Mouse (Mus musculus): ENCODE data around the gene Syt16. TPM values are rescaled to one million over a fixed set of nuclear protein-coding genes. Genes with fewer than 3 reads are reported as not detected.

The Syt16 gene
- polyA plus RNA-seq, 1 experiment from 2014 or later: 1.1 TPM

DNA sequence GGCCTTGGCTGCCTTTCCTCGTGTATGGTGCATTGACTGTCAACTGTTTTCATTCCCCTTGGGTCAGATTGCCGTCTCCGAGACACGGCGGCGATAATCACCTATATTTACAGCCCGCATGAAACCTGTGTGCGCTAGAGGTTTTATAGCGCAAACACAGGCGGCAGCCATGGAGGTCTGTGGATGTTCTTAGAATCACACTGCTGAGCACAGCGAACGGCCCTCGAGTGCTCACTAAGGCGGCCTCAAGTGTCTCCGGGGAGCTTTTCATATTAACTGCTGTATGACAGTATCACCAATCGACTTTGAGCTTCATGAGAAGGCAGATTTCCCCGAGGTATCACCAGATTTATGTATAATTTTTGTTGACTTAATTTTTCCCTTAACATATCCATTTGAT is 275.1 kb downstream of the Syt16 start:
- Histone ChIP-seq H3K9me3 (ENCODE audit: control insufficient read depth, low read length) (no peaks in the 10 kb centered on the region), H3K27ac (ENCODE audit: low read length) (no peak overlapping the region), H3K4me3 (ENCODE audit: low read length) (no peak overlapping the region), H3K4me1 (ENCODE audit: control insufficient read depth, insufficient read depth, low read length) (no peaks in the 10 kb centered on the region), H3K9ac (ENCODE audit: low read depth, low read length) (no peak overlapping the region), H3K4me2 (ENCODE audit: low read depth, low read length) (no peak overlapping the region), H3K27me3 (replicated peaks; ENCODE audit: control insufficient read depth, insufficient read depth, low read length) (no peaks in the 10 kb centered on the region), H3K36me3 (ENCODE audit: control insufficient read depth, insufficient read depth, low read length) (no peaks in the 10 kb centered on the region)
- 90% methylated on average over 17 of the region's 17 CpGs for WGBS
- no peak for ATAC-seq

DNA sequence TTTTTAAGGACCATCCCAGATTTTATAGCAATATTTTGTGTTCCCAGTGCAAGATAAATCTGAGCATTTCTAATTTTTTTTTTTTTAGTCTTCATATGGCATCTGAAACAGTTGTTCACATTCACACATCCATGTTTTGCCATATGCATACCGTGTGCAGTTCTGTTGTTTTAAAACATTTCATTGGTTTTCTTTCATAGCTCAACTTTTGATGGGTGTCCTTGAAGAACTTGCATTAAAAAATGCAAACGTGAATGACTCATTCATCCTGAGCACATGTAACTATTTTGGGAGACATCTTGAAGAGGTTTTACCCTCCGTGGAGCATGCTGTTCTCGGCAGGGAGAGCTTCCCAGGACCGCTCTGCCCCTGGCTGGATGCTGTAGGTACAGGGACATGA is 279.8 kb downstream of the Syt16 start:
- Histone ChIP-seq H3K27me3 (replicated peaks; ENCODE audit: control insufficient read depth, insufficient read depth, low read length) (no peaks in the 10 kb centered on the region), H3K9me3 (ENCODE audit: control insufficient read depth, low read length) (no peaks in the 10 kb centered on the region), H3K27ac (ENCODE audit: low read length) (no peak overlapping the region), H3K9ac (ENCODE audit: low read depth, low read length) (no peak overlapping the region), H3K4me1 (ENCODE audit: control insufficient read depth, insufficient read depth, low read length) (no peaks in the 10 kb centered on the region), H3K4me2 (ENCODE audit: low read depth, low read length) (no peak overlapping the region), H3K4me3 (ENCODE audit: low read length) (no peak overlapping the region), H3K36me3 (ENCODE audit: control insufficient read depth, insufficient read depth, low read length) (no peaks in the 10 kb centered on the region)
- 80% methylated on average over 5 of the region's 5 CpGs for WGBS
- ATAC-seq: no peak

DNA sequence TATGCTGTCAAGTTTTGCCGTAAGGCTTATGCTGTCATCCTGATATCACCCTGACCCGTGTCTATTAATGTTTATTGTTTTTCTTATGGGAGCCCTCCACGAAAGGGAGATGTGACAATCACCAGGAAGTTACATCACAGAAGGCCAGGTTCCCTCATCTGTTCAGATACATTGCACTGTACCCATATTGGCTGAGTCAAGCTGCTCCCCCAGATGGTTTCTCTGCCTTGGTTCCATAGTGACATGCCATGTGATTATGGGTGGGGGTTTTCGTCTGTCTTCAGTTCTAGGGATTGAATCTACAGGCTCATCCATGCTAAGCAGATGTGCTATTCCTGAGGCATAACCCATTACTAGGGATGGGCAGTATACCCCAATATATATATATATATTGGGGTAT is 283.9 kb downstream of the Syt16 start:
- H3K4me3 ChIP-seq (ENCODE audit: low read length): no peak overlapping the region
- no peak overlapping the region for H3K9ac ChIP-seq (ENCODE audit: low read depth, low read length)
- peaks cover 4% of the 10 kb centered on the region for H3K4me1 ChIP-seq (ENCODE audit: control insufficient read depth, insufficient read depth, low read length)
- no peak overlapping the region for H3K27ac ChIP-seq (ENCODE audit: low read length)
- no peak for ATAC-seq
- peaks cover 22% of the 10 kb centered on the region for H3K27me3 ChIP-seq (replicated peaks; ENCODE audit: control insufficient read depth, insufficient read depth, low read length)
- no peak overlapping the region for H3K4me2 ChIP-seq (ENCODE audit: low read depth, low read length)
- WGBS: 84% methylated on average over 4 of the region's 4 CpGs
- no peaks in the 10 kb centered on the region for H3K9me3 ChIP-seq (ENCODE audit: control insufficient read depth, low read length)
- no peaks in the 10 kb centered on the region for H3K36me3 ChIP-seq (ENCODE audit: control insufficient read depth, insufficient read depth, low read length)

DNA sequence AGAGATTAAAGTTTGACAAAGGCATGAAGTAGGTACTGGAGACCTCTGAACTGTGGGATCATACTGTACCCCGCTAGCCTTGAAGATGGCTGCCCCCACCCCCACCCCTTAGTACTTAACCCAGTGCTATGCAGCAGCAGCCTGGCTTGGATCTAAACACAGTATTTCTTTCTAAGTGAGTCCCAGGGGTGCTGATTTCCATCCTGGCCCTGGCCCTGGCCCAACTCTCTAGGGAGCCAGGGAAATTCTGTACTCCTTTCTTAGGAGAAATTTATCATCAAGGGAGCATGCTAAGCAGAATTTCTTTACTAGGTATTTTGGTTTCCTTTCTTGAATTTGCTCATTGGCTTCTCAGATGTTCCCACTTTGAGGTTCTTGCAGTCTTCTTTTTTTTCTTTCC is 285.4 kb downstream of the Syt16 start:
- Histone ChIP-seq H3K4me2 (ENCODE audit: low read depth, low read length) (no peak overlapping the region), H3K9ac (ENCODE audit: low read depth, low read length) (no peak overlapping the region), H3K27ac (ENCODE audit: low read length) (no peak overlapping the region), H3K9me3 (ENCODE audit: control insufficient read depth, low read length) (no peaks in the 10 kb centered on the region), H3K36me3 (ENCODE audit: control insufficient read depth, insufficient read depth, low read length) (no peaks in the 10 kb centered on the region), H3K4me1 (ENCODE audit: control insufficient read depth, insufficient read depth, low read length) (peaks cover 4% of the 10 kb centered on the region), H3K4me3 (ENCODE audit: low read length) (no peak overlapping the region), H3K27me3 (replicated peaks; ENCODE audit: control insufficient read depth, insufficient read depth, low read length) (peaks cover 26% of the 10 kb centered on the region)
- 65% methylated on average over 1 of the region's 1 CpGs for whole genome bisulfite sequencing
- no peak for ATAC-seq

DNA sequence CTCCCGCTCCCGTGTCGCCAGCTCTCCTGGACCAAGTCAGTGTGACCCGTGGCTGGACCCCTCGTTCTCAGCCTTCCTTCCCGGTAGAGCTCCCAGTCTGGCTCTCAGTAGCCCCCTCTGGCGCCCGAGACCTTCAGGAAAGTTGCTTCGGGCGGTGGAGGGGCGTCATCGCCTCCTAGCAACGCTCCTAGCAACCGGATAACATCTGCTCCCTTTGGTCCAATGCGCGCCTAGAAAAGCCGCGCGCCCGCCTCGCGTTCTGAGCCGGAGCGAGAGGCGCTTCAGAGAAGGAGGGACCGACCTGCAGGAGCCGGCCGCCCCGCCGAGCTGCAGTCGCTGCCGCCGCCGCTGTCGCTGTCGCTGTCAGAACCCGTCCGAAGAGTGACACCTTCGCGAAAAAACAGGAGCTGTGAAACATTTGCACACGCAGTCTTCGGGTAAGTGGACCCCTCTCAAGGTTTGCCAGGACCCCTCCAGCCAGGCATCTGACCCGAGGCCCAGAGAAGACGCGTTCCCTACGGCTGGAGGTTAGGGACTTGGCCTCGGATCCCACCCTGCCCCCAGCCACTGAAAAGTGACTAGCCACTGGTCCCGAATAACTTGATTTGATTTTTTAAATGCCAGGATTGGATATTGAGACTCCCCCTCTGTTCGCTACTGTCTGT is 286.7 kb downstream of the Syt16 start:
- Histone ChIP-seq H3K36me3 (ENCODE audit: control insufficient read depth, insufficient read depth, low read length) (no peaks in the 10 kb centered on the region), H3K9ac (ENCODE audit: low read depth, low read length) (no peak overlapping the region), H3K4me1 (ENCODE audit: control insufficient read depth, insufficient read depth, low read length) (peaks cover 4% of the 10 kb centered on the region), H3K27ac (ENCODE audit: low read length) (no peak overlapping the region), H3K27me3 (replicated peaks; ENCODE audit: control insufficient read depth, insufficient read depth, low read length) (peaks cover 26% of the 10 kb centered on the region), H3K9me3 (ENCODE audit: control insufficient read depth, low read length) (no peaks in the 10 kb centered on the region), H3K4me2 (ENCODE audit: low read depth, low read length) (peak overlapping the region; percentile 68), H3K4me3 (ENCODE audit: low read length) (peak overlapping the region; percentile 42)
- WGBS: 1% methylated on average over 49 of the region's 49 CpGs
- peak; percentile 94 for ATAC-seq

DNA sequence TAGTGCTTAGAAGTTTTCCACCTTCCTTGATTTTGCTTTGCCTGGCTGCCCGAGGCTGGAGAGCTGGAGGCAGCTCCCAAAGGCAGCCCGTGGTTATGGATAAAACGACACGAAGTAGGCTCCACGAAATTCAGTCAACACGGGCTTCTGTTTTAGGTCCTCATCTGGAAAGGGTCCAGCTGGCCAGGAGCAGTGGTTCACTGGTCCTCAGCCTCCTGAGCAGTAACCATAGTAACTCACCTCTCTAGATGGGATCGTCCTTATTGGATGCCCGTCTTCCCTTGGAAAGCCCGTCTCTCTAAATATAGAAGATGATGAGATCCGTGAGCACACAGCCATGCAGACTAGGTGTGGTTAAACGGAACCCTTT is 287.2 kb downstream of the Syt16 start:
- no peak for ATAC-seq
- Histone ChIP-seq H3K27ac (ENCODE audit: low read length) (no peak overlapping the region), H3K4me3 (ENCODE audit: low read length) (peak overlapping the region; percentile 42; the same call in 1 of the 2 replicates), H3K9me3 (ENCODE audit: control insufficient read depth, low read length) (no peaks in the 10 kb centered on the region), H3K27me3 (replicated peaks; ENCODE audit: control insufficient read depth, insufficient read depth, low read length) (peaks cover 26% of the 10 kb centered on the region), H3K4me2 (ENCODE audit: low read depth, low read length) (peak overlapping the region; percentile 68), H3K4me1 (ENCODE audit: control insufficient read depth, insufficient read depth, low read length) (peaks cover 4% of the 10 kb centered on the region), H3K36me3 (ENCODE audit: control insufficient read depth, insufficient read depth, low read length) (no peaks in the 10 kb centered on the region), H3K9ac (ENCODE audit: low read depth, low read length) (no peak overlapping the region)
- 7% methylated on average over 11 of the region's 11 CpGs for WGBS

DNA sequence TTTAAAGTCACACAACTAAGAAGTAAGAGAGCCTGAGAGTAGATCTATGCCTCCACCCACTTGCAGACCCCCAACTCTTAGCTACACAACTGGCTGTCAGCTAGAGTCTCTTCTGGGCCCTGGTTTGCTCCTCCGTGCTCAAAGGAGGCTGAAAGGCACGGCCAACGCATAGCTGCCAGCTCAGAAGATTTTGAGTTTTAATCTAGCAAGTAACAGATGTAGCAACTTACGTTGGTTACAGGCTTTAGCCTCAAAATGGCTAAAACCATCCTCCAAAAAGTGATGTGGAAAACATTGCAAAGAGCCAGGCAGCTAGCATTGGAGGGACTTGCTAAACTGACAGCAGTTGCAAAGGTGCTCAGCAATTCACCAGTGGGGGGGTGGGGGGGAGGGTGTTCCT is 293.5 kb downstream of the Syt16 start:
- no peak overlapping the region for H3K4me2 ChIP-seq (ENCODE audit: low read depth, low read length)
- H3K9ac ChIP-seq (ENCODE audit: low read depth, low read length): no peak overlapping the region
- no peaks in the 10 kb centered on the region for H3K36me3 ChIP-seq (ENCODE audit: control insufficient read depth, insufficient read depth, low read length)
- H3K27ac ChIP-seq (ENCODE audit: low read length): no peak overlapping the region
- ATAC-seq: no peak
- WGBS: 81% methylated on average over 4 of the region's 4 CpGs
- 0 out of 2 replicates have a peak, but pooled peaks cover 3% of the 10 kb centered on the region for H3K27me3 ChIP-seq (replicated peaks; ENCODE audit: control insufficient read depth, insufficient read depth, low read length)
- H3K9me3 ChIP-seq (ENCODE audit: control insufficient read depth, low read length): no peaks in the 10 kb centered on the region
- H3K4me3 ChIP-seq (ENCODE audit: low read length): no peak overlapping the region
- H3K4me1 ChIP-seq (ENCODE audit: control insufficient read depth, insufficient read depth, low read length): no peaks in the 10 kb centered on the region

DNA sequence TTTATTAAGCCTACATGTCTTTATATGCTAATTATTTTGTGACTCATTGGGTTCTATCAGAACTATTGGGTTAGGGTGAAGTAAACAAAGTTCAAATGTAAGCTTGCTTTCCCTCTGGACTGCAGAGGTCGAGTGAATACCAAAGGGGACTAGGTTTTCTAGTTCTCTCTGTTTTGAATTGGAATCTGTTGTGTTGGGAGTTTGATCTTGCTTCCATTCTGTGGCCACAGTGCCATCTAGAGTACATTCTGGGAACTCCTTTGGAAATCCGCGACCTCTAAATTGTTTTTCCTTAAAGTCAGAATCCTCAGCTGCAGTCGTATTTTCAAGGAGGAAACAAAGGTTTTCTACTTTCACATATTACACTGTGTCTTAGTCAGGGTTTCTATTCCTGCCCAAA is 296.2 kb downstream of the Syt16 start:
- H3K9me3 ChIP-seq (ENCODE audit: control insufficient read depth, low read length): no peaks in the 10 kb centered on the region
- H3K27ac ChIP-seq (ENCODE audit: low read length): no peak overlapping the region
- no peaks in the 10 kb centered on the region for H3K4me1 ChIP-seq (ENCODE audit: control insufficient read depth, insufficient read depth, low read length)
- 0 out of 2 replicates have a peak, but pooled peaks cover 2% of the 10 kb centered on the region for H3K27me3 ChIP-seq (replicated peaks; ENCODE audit: control insufficient read depth, insufficient read depth, low read length)
- ATAC-seq: no peak
- H3K36me3 ChIP-seq (ENCODE audit: control insufficient read depth, insufficient read depth, low read length): no peaks in the 10 kb centered on the region
- no peak overlapping the region for H3K4me2 ChIP-seq (ENCODE audit: low read depth, low read length)
- WGBS: 5% methylated on average over 4 of the region's 4 CpGs
- no peak overlapping the region for H3K9ac ChIP-seq (ENCODE audit: low read depth, low read length)
- no peak overlapping the region for H3K4me3 ChIP-seq (ENCODE audit: low read length)

DNA sequence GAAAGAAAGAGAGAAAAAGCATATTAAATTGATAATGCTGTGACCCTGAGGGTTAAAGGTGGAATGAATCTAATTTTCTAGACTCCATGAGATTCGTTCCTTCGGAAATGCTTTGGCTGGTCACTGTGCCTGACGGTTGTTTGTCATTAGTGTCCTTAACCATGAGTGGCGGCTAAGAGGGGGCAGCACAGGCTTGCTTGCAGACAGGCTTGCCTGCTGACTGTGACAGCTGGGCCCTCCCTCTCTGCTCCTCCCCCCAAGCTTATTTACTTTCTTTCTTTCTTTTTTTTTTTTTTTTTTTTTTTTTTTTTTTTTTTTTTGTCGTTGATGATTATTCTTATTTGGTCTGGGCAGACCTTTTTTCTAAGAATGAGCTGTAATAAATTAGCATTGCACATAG is 298.9 kb downstream of the Syt16 start:
- Histone ChIP-seq H3K9ac (ENCODE audit: low read depth, low read length) (no peak overlapping the region), H3K27ac (ENCODE audit: low read length) (no peak overlapping the region), H3K4me3 (ENCODE audit: low read length) (no peak overlapping the region), H3K4me2 (ENCODE audit: low read depth, low read length) (no peak overlapping the region), H3K9me3 (ENCODE audit: control insufficient read depth, low read length) (no peaks in the 10 kb centered on the region), H3K36me3 (ENCODE audit: control insufficient read depth, insufficient read depth, low read length) (no peaks in the 10 kb centered on the region), H3K4me1 (ENCODE audit: control insufficient read depth, insufficient read depth, low read length) (no peaks in the 10 kb centered on the region), H3K27me3 (replicated peaks; ENCODE audit: control insufficient read depth, insufficient read depth, low read length) (0 out of 2 replicates have a peak, but pooled peaks cover 2% of the 10 kb centered on the region)
- ATAC-seq: no peak
- WGBS: 52% methylated on average over 5 of the region's 5 CpGs

DNA sequence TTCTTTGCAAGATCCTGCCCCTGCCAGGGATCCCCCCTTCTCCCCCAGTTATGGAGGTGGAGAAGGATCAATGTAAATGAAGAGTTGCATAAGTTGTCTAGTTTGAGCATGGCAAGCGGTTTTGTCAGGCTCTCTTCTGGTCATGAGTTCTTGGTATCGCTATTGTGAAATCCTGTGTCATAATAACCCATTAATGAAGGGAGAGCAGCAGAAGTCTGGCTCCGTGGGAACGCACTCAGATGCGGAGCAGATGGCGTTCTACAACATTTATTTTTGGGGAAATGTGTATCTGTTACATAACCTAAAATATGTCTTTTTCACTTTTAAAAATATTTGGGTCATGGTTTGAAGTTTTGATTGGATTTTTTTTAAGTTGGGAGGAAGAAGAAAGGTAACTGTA is 304.1 kb downstream of the Syt16 start:
- whole genome bisulfite sequencing: 73% methylated on average over 6 of the region's 6 CpGs
- no peak overlapping the region for H3K9ac ChIP-seq (ENCODE audit: low read depth, low read length)
- H3K9me3 ChIP-seq (ENCODE audit: control insufficient read depth, low read length): no peaks in the 10 kb centered on the region
- H3K4me1 ChIP-seq (ENCODE audit: control insufficient read depth, insufficient read depth, low read length): no peaks in the 10 kb centered on the region
- no peaks in the 10 kb centered on the region for H3K36me3 ChIP-seq (ENCODE audit: control insufficient read depth, insufficient read depth, low read length)
- H3K4me3 ChIP-seq (ENCODE audit: low read length): no peak overlapping the region
- H3K27ac ChIP-seq (ENCODE audit: low read length): no peak overlapping the region
- no peak overlapping the region for H3K4me2 ChIP-seq (ENCODE audit: low read depth, low read length)
- no peak for ATAC-seq
- 0 out of 2 replicates have a peak, but pooled peaks cover 2% of the 10 kb centered on the region for H3K27me3 ChIP-seq (replicated peaks; ENCODE audit: control insufficient read depth, insufficient read depth, low read length)

All from intestine, embryonic 16.5 days (tissue).